Comparison of ENCODE assay signal across 7 mouse cellular contexts in genomic region chr6:126791964-126792363, GRCm38 (mm10). TPM values are rescaled to one million over a fixed set of nuclear protein-coding genes. Genes with fewer than 3 reads are reported as not detected.
DNase-seq lines count a peak whose midpoint lies in the region; ATAC-seq lines count a peak whose summit lies in the region.

No protein-coding gene starts in this region.

- H3K36me3 ChIP-seq in forebrain, embryonic 16.5 days (ENCODE audit: control insufficient read depth, insufficient read depth): no peaks in the 10 kb centered on the region
- no peaks in the 10 kb centered on the region for H3K36me3 ChIP-seq in lung, embryonic 16.5 days (ENCODE audit: control insufficient read depth, insufficient read depth, low read length)

- ATAC-seq in activated CD4-positive, CD25-positive, alpha-beta regulatory T cell, adult 4 months: peak; percentile 49
- no peak for ATAC-seq in forebrain, embryonic 16.5 days
- ATAC-seq in lung, embryonic 16.5 days (ENCODE audit: low read depth): no peak

- no peaks in the 10 kb centered on the region for H3K27me3 ChIP-seq in forebrain, embryonic 16.5 days (replicated peaks; ENCODE audit: control insufficient read depth, insufficient read depth, low read length)
- no peaks in the 10 kb centered on the region for H3K27me3 ChIP-seq in lung, embryonic 16.5 days (ENCODE audit: control insufficient read depth, insufficient read depth, low read depth, low read length)

- 36% methylated on average over 12 of the region's 12 CpGs for WGBS in forebrain, embryonic 16.5 days
- 28% methylated on average over 12 of the region's 12 CpGs for WGBS in lung, embryonic 16.5 days

- peak; percentile 4 for DNase-seq in ovary, postnatal 10 days (ENCODE audit: low spot score)
- DNase-seq in ovary, adult 18-20 months (ENCODE audit: low spot score): no peak
- DNase-seq in kidney, adult 9 months: peak; percentile 42
- peak; percentile 26 for DNase-seq in thymus, postnatal 25 days

- H3K27ac ChIP-seq in forebrain, embryonic 16.5 days (ENCODE audit: low read length): no peak overlapping the region
- H3K27ac ChIP-seq in lung, embryonic 16.5 days (ENCODE audit: low read length): no peak overlapping the region

- no peaks in the 10 kb centered on the region for H3K4me1 ChIP-seq in forebrain, embryonic 16.5 days (replicated peaks; ENCODE audit: control insufficient read depth, insufficient read depth, low read length)
- no peaks in the 10 kb centered on the region for H3K4me1 ChIP-seq in lung, embryonic 16.5 days (replicated peaks; ENCODE audit: control insufficient read depth, insufficient read depth, low read length)

- no peaks in the 10 kb centered on the region; the same call in 1 of the 2 replicates for H3K9me3 ChIP-seq in forebrain, embryonic 16.5 days (ENCODE audit: control insufficient read depth, low read length)
- H3K9me3 ChIP-seq in lung, embryonic 16.5 days (ENCODE audit: control insufficient read depth, low read length): 0 out of 2 replicates have a peak, but pooled peaks cover 3% of the 10 kb centered on the region

- no peak overlapping the region; the same call in 1 of the 2 replicates for H3K4me3 ChIP-seq in forebrain, embryonic 16.5 days (replicated peaks; ENCODE audit: low read length)
- peak overlapping the region; percentile 40 for H3K4me3 ChIP-seq in lung, embryonic 16.5 days (ENCODE audit: low read length)

- no peak overlapping the region for H3K9ac ChIP-seq in forebrain, embryonic 16.5 days (replicated peaks; ENCODE audit: low read depth, low read length)
- H3K9ac ChIP-seq in lung, embryonic 16.5 days (ENCODE audit: low read length): peak overlapping the region; percentile 47; the same call in 1 of the 2 replicates

- H3K4me2 ChIP-seq in forebrain, embryonic 16.5 days (ENCODE audit: low read length): 0 out of 2 replicates have a peak overlapping the region, but pooled peaks have one; percentile 16
- peak overlapping the region; percentile 58 for H3K4me2 ChIP-seq in lung, embryonic 16.5 days (ENCODE audit: low read depth, low read length)

RNA-seq across cellular contexts. Expression of gene Kcna6, which starts 51.5 kb away (rescaled TPM):
- polyA plus RNA-seq in activated CD4-positive, CD25-positive, alpha-beta regulatory T cell, adult 4 months (2017; shearing (Covaris generic)): not detected
- 14.2 and 16.8 TPM in 2 replicates for polyA plus RNA-seq in forebrain, embryonic 16.5 days (2015; fragmentation: Nextera tagmentation; extraction: Ambion mirVana)
- 1.6 TPM in 2 replicates for polyA plus RNA-seq in lung, embryonic 16.5 days (2015; fragmentation: Nextera tagmentation; extraction: Ambion mirVana)

RNA-seq across cellular contexts. Expression of gene Ndufa9, which starts 57.0 kb away (rescaled TPM):
- polyA plus RNA-seq in activated CD4-positive, CD25-positive, alpha-beta regulatory T cell, adult 4 months (2017; shearing (Covaris generic)): 100 to 1,000 TPM; 160 to 212 TPM
- 177 and 190 TPM in 2 replicates for polyA plus RNA-seq in forebrain, embryonic 16.5 days (2015; fragmentation: Nextera tagmentation; extraction: Ambion mirVana)
- polyA plus RNA-seq in lung, embryonic 16.5 days (2015; fragmentation: Nextera tagmentation; extraction: Ambion mirVana): 197 TPM in 2 replicates
